8 mouse cellular contexts compared by ENCODE assay signal in the genomic region with DNA sequence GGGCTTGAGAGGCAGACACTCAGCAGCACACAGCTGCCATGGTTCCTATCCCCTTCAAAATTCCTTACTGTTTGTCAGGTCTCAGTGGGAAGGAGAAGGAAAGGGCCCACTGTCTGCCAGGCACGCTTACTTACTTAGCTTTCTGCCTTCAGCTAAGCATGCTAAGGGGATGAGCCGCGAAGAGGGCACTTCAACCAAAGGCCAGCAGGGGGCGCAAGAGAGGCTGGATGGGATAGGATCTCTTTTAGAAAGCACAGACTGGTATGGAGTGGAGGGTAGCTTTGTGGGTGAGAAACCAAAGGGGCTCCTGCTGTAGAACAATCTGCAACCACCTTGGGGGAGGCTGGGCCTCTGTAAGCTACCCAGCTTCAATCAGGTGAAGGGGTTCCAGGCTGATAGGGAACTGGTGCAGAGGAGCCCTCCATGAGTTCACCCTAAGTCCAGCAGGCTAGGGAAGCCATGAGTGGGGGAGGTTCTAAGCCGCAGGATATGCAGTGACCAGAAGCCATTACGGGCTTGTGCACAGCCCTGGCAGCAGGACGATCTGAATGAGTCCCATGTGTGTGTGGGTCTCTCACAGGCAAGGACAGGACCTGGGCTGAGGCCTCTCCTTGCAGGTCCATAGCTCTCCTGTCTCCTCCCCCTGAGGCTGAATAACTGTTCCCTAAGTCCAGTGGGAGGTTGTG. TPM values are rescaled to one million over a fixed set of nuclear protein-coding genes. Genes with fewer than 3 reads are reported as not detected.
DNase-seq lines count a peak whose midpoint lies in the region; ATAC-seq and TF ChIP-seq lines count a peak whose summit lies in the region.

No protein-coding gene starts in this region.

- H3K9me3 ChIP-seq in forebrain, embryonic 15.5 days, result no peaks in the 10 kb centered on the region
- no peaks in the 10 kb centered on the region for H3K9me3 ChIP-seq in hindbrain, embryonic 15.5 days

- no peaks in the 10 kb centered on the region for H3K27me3 ChIP-seq in Patski
- no peaks in the 10 kb centered on the region for H3K27me3 ChIP-seq in forebrain, embryonic 15.5 days
- H3K27me3 ChIP-seq in hindbrain, embryonic 15.5 days, result no peaks in the 10 kb centered on the region

- no peak overlapping the region for H3K4me2 ChIP-seq in forebrain, embryonic 15.5 days (replicated peaks)
- H3K4me2 ChIP-seq in hindbrain, embryonic 15.5 days, result no peak overlapping the region

- no peak overlapping the region for H3K9ac ChIP-seq in forebrain, embryonic 15.5 days (replicated peaks)
- no peak overlapping the region for H3K9ac ChIP-seq in hindbrain, embryonic 15.5 days

- ATAC-seq in Patski, result peak; percentile 73
- ATAC-seq in forebrain, embryonic 15.5 days (replicated peaks), result peak; percentile 71; the same call in 1 of the 2 replicates
- peak; percentile 35; the same call in 1 of the 2 replicates for ATAC-seq in hindbrain, embryonic 15.5 days (ENCODE audit: low FRiP score, low read depth)
- ATAC-seq in megakaryocyte, adult 5-6 weeks (ENCODE audit: poor library complexity, severe bottlenecking), result peak; percentile 90

- CTCF ChIA-PET in Patski (lab: Charles Lee), result interaction anchor here (1.0 to 3.1 kb wide), 13 partner anchors 8 to 179 kb away, joined by 3 to 16 read pairs (median 4); a partner anchor contains a TSS

- H3K27ac ChIP-seq in forebrain, embryonic 15.5 days (replicated peaks), result no peak overlapping the region
- no peak overlapping the region for H3K27ac ChIP-seq in hindbrain, embryonic 15.5 days (replicated peaks)

- H3K36me3 ChIP-seq in forebrain, embryonic 15.5 days, result no peaks in the 10 kb centered on the region
- no peaks in the 10 kb centered on the region for H3K36me3 ChIP-seq in hindbrain, embryonic 15.5 days

- H3K4me3 ChIP-seq in forebrain, embryonic 15.5 days, result no peak overlapping the region
- H3K4me3 ChIP-seq in hindbrain, embryonic 15.5 days, result no peak overlapping the region

- 39% methylated on average over 7 of the region's 7 CpGs for WGBS in forebrain, embryonic 15.5 days
- 33% methylated on average over 7 of the region's 7 CpGs for WGBS in hindbrain, embryonic 15.5 days

- no peak for DNase-seq in Patski (ENCODE audit: low read depth, low spot score)
- peak; percentile 72 for DNase-seq in cerebellum, adult 11 months
- DNase-seq in layer of hippocampus, postnatal 14 days (ENCODE audit: low spot score in 2 of 2), result peak; percentile 78 to 83
- DNase-seq in right cerebral cortex, adult 2 months (ENCODE audit: low spot score in 2 of 2), result peak; percentile 77 to 84
- peak; percentile 89 for DNase-seq in urinary bladder, postnatal 14 days (ENCODE audit: low spot score)

- TF ChIP-seq CTCF in Patski (IDR thresholded peaks at IDR 0.05), result no peak

- POLR2A ChIA-PET in Patski (lab: Charles Lee), result no interaction called here

- in situ Hi-C loops in Patski (cut with MboI; ENCODE audit: low pct_unique_long_range_greater_than_20kb), result loop anchor here (10.0 kb wide), 1 partner anchor 64 kb away; a partner anchor contains a TSS

- no peaks in the 10 kb centered on the region for H3K4me1 ChIP-seq in forebrain, embryonic 15.5 days
- peaks cover under 1% of the 10 kb centered on the region; the same call in 1 of the 2 replicates for H3K4me1 ChIP-seq in hindbrain, embryonic 15.5 days (replicated peaks)

RNA-seq across cellular contexts. Expression of a gene that starts 19.5 kb away (rescaled TPM):
- 44.3 TPM for polyA plus RNA-seq in Patski (2021)
- polyA plus RNA-seq in forebrain, embryonic 15.5 days (2015; fragmentation: Nextera tagmentation; extraction: Ambion mirVana), result 0.20 TPM in 1 of 2 replicates, not detected in the other
- 0.26 and 0.34 TPM in 2 replicates for polyA plus RNA-seq in hindbrain, embryonic 15.5 days (2015; fragmentation: Nextera tagmentation; extraction: Ambion mirVana)
- total RNA-seq in layer of hippocampus, postnatal 14 days (2021), result under 1 TPM; 0.14 to 0.52 TPM
- total RNA-seq in megakaryocyte, adult 5-6 weeks (2015), result not detected in 2 replicates
- total RNA-seq in megakaryocyte, adult 5-6 weeks (2017), result 0.26 TPM in 1 of 2 replicates, not detected in the other

RNA-seq across cellular contexts. Expression of a gene that starts 49.5 kb away (rescaled TPM):
- 34.6 TPM for polyA plus RNA-seq in Patski (2021)
- 71.9 and 75.2 TPM in 2 replicates for polyA plus RNA-seq in forebrain, embryonic 15.5 days (2015; fragmentation: Nextera tagmentation; extraction: Ambion mirVana)
- polyA plus RNA-seq in hindbrain, embryonic 15.5 days (2015; fragmentation: Nextera tagmentation; extraction: Ambion mirVana), result 48.3 and 54.6 TPM in 2 replicates
- total RNA-seq in layer of hippocampus, postnatal 14 days (2021), result 1 to 10 TPM; 8.2 to 9.5 TPM
- 7.8 and 14.8 TPM in 2 replicates for total RNA-seq in megakaryocyte, adult 5-6 weeks (2015)
- 6.0 and 8.6 TPM in 2 replicates for total RNA-seq in megakaryocyte, adult 5-6 weeks (2017)

Comparison
In these comparisons a context has a peak if more than half of its experiments do, and no peak if none do; other contexts are left out.
1. ATAC-seq: peak in every context shown above with its lines; median percentile 90 in megakaryocyte, adult 5-6 weeks; 73 in Patski; 71 in forebrain, embryonic 15.5 days; 35 in hindbrain, embryonic 15.5 days.
2. RNA of a gene that starts 19.5 kb away (polyA plus RNA-seq): 44.3 TPM in Patski (single experiment); 0.26 to 0.34 TPM in hindbrain, embryonic 15.5 days and 0.20 TPM in forebrain, embryonic 15.5 days; every median in the first group is over 10 times any median in the second.